Mouse (Mus musculus) forebrain, embryonic 16.5 days (tissue): ENCODE measurements around the gene Agtpbp1. TPM values are rescaled to one million over a fixed set of nuclear protein-coding genes. Genes with fewer than 3 reads are reported as not detected.

Experiments
- ATAC-seq: fragments of 200-750 bp; cut with Nextera tagmentation; 2 replicates; pipeline ENCODE4 v1.8.0; 2017; ENCODE audit warnings: mild to moderate bottlenecking, moderate library complexity
- H3K27ac ChIP-seq: fragments of 300-500 bp; sonication (generic); 2 replicates; pipeline ENCODE4 v1.5.1; 2014; ENCODE audit warnings: low read length, control low read depth
- H3K27me3 ChIP-seq: fragments of 300-500 bp; sonication (generic); replicated peaks from 2 replicates; pipeline ENCODE4 v1.6.1; 2014; ENCODE audit warnings: low read length; ENCODE audit not compliant: control insufficient read depth, insufficient read depth
- H3K36me3 ChIP-seq: fragments of 300-500 bp; sonication (generic); 2 replicates; pipeline ENCODE4 v1.6.1; 2014; ENCODE audit not compliant: control insufficient read depth, insufficient read depth
- H3K4me1 ChIP-seq: fragments of 300-500 bp; sonication (generic); replicated peaks from 2 replicates; pipeline ENCODE4 v1.6.1; 2014; ENCODE audit warnings: low read length; ENCODE audit not compliant: control insufficient read depth, insufficient read depth
- H3K4me2 ChIP-seq: fragments of 300-500 bp; sonication (generic); 2 replicates; pipeline ENCODE4 v1.6.1; 2014; ENCODE audit warnings: mild to moderate bottlenecking, low read length, control low read depth
- H3K4me3 ChIP-seq: fragments of 300-500 bp; sonication (generic); replicated peaks from 2 replicates; pipeline ENCODE4 v1.5.1; 2014; ENCODE audit warnings: mild to moderate bottlenecking, low read length, control low read depth
- H3K9ac ChIP-seq: fragments of 300-500 bp; sonication (generic); replicated peaks from 2 replicates; pipeline ENCODE4 v1.6.1; 2014; ENCODE audit warnings: low read depth, low read length, control low read depth
- H3K9me3 ChIP-seq: fragments of 300-500 bp; sonication (generic); 2 replicates; pipeline ENCODE4 v1.6.1; 2016; ENCODE audit warnings: low read length; ENCODE audit not compliant: control insufficient read depth
- WGBS: fragments of 180-500 bp; shearing (Covaris S2); extraction: QIAGEN DNeasy Blood & Tissue Kit; methylation state at CpG from one replicate; pipeline ENCODE4 v1.1.7; 2014; 5-methylcytosine and 5-hydroxymethylcytosine counted together
- polyA plus RNA-seq: library from polyadenylated mRNA; unstranded; fragments of >200 nt; fragmentation: Nextera tagmentation; extraction: Ambion mirVana; gene quantifications from 2 replicates; pipeline ENCODE4 v1.2.1, GENCODE M21; 2015

Agtpbp1 gene
- polyA plus RNA-seq, 1 experiment from 2014 or later, result 56.1 TPM

DNA sequence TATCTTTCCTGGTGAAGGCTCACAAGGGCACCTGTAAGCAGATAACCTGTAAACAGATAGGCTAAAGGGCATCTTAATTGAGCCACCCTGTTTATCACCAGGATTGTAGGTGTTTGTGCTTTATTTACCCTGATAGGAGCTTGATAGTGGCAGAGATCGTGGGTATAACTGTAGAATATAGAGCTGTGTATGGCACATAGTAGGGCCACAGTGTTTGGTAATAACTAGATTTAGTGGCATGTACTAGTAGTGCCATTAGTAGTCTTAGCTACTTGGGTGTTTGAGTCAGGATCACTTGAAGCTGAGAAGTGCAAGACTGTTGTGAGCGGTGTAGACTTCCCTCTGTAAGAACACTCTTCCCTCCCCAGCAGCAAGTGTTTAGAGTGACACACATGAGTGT, 2.2 kb upstream of the Agtpbp1 start:
- Histone ChIP-seq H3K4me1 (peaks cover 32% of the 10 kb centered on the region), H3K4me3 (no peak overlapping the region), H3K9me3 (no peaks in the 10 kb centered on the region), H3K4me2 (peak overlapping the region; percentile 98), H3K9ac (no peak overlapping the region), H3K36me3 (no peaks in the 10 kb centered on the region), H3K27ac (no peak overlapping the region), H3K27me3 (no peaks in the 10 kb centered on the region)
- WGBS, result 94% methylated on average over 2 of the region's 2 CpGs
- no peak for ATAC-seq

DNA sequence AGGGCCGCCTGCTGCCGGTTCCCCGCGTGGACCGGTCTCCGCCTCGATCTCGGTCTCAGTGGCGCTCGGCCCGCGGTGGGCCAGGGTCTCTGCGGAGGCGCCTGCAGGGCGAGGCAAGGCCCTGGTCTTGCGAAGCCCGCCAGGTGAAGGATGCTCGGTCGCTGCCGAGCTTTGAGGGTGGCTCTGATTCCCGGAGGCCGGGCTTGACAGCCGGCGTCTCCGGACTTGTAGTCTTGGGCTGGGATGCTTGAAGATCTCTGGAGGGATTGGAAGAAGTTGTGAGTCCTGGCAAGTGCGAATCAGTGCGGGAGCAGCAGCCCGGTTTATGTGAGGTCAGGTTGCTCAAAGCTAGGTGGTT, 600 bp upstream of the Agtpbp1 start:
- Histone ChIP-seq H3K4me3 (peak overlapping the region; percentile 98), H3K9ac (peak overlapping the region; percentile 94), H3K27ac (peak overlapping the region; percentile 79), H3K27me3 (no peaks in the 10 kb centered on the region), H3K36me3 (no peaks in the 10 kb centered on the region), H3K9me3 (no peaks in the 10 kb centered on the region), H3K4me2 (peak overlapping the region; percentile 98), H3K4me1 (peaks cover 32% of the 10 kb centered on the region)
- no peak; the same call in 1 of the 2 replicates for ATAC-seq
- WGBS, result 0% methylated on average over 28 of the region's 28 CpGs

DNA sequence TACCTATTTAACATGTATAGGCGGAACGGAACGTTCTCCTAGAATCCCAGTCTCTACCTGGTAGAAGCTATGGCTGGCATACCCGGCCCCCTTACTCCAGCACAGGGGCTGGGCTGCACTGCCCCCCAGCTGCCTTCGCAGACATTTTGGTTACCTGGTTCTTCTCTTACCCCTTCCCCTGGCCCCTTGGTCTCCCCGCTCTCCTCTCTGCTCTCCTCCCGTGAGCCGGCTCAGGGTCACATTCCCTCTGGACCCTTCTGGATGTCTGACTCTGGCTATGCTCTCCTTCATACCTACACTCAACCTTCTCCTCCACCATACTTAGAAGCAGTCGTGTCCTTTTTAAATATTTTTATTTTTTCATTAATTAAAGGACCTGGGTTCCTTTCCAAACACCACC, 546 bp downstream of the Agtpbp1 start:
- peak; percentile 49 for ATAC-seq
- Histone ChIP-seq H3K9me3 (no peaks in the 10 kb centered on the region), H3K27me3 (no peaks in the 10 kb centered on the region), H3K36me3 (no peaks in the 10 kb centered on the region), H3K27ac (peak overlapping the region; percentile 58), H3K4me2 (peak overlapping the region; percentile 99), H3K4me3 (peak overlapping the region; percentile 98), H3K4me1 (peaks cover 32% of the 10 kb centered on the region), H3K9ac (peak overlapping the region; percentile 74)
- 5% methylated on average over 9 of the region's 9 CpGs for WGBS

DNA sequence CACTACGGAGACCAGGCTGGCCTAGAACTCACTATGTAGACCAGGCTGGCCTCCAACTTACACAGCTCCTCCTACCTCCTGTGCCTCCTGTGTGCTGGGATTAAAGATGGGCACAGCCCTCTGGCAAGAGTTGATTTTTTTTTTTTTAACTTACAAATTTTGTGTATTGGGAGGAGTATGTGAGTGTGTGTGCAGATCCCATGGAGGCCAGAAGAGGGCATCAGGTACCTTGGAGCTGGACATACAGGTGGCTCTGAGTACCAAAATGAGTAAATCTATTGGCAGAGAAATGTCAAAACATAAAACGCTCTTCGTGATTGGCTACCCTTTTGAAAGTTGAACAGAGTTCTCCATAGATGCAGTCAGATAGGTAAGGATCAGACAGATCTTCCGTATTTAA, 4.1 kb downstream of the Agtpbp1 start:
- no peak overlapping the region for H3K4me2 ChIP-seq
- H3K9ac ChIP-seq, result no peak overlapping the region
- no peak overlapping the region for H3K4me3 ChIP-seq
- H3K27ac ChIP-seq, result no peak overlapping the region
- no peak for ATAC-seq
- H3K36me3 ChIP-seq, result no peaks in the 10 kb centered on the region
- 92% methylated on average over 4 of the region's 4 CpGs for WGBS
- H3K4me1 ChIP-seq, result peaks cover 5% of the 10 kb centered on the region
- no peaks in the 10 kb centered on the region for H3K9me3 ChIP-seq
- H3K27me3 ChIP-seq, result no peaks in the 10 kb centered on the region

DNA sequence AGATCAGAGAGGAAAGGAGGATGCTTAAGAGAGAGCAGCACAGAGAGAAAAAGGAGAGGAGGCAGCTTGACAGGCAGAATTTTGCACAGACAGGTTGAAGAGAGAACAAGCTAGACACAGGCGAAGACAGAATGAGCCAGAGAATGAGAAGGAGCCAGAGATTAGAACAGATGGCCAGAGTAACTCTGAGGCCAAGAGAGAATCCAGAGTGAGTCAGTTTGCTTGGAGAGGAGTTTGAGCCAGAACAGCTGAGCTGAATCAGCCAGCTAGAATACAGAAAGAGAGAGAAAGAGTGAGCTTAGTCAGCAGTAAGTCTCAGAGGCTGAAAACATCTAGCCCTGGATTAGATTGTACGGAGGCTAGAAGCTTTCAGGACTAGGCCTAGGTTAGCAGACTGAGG, 12.5 kb downstream of the Agtpbp1 start:
- Histone ChIP-seq H3K36me3 (no peaks in the 10 kb centered on the region), H3K9ac (no peak overlapping the region), H3K4me1 (no peaks in the 10 kb centered on the region), H3K4me3 (no peak overlapping the region), H3K27ac (no peak overlapping the region), H3K27me3 (no peaks in the 10 kb centered on the region), H3K9me3 (no peaks in the 10 kb centered on the region), H3K4me2 (no peak overlapping the region)
- peak; percentile 84 for ATAC-seq
- 68% methylated on average over 2 of the region's 2 CpGs for WGBS

DNA sequence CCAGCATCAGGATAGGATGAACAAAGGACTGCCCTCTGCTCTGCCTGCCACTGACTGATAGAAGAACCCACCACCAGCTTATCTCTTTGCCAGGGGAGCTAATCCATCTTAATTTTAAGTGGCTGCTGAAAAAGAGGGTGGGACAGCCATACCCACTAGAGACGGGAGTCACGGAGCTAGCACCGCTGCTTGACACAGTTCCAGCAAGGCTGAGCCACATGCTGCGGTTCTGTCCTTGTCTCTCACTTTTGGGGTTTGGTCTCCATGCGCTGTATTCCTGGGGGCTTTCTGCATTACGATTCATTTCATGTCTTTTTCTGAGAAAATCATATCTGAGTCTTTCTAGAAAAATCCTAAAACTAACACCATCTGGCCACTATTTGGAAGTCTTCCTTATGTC, 13.9 kb downstream of the Agtpbp1 start:
- no peak for ATAC-seq
- no peak overlapping the region for H3K27ac ChIP-seq
- H3K9me3 ChIP-seq, result no peaks in the 10 kb centered on the region
- H3K36me3 ChIP-seq, result no peaks in the 10 kb centered on the region
- no peak overlapping the region for H3K4me3 ChIP-seq
- WGBS, result 84% methylated on average over 6 of the region's 6 CpGs
- H3K4me1 ChIP-seq, result no peaks in the 10 kb centered on the region
- no peaks in the 10 kb centered on the region for H3K27me3 ChIP-seq
- no peak overlapping the region for H3K4me2 ChIP-seq
- H3K9ac ChIP-seq, result no peak overlapping the region

DNA sequence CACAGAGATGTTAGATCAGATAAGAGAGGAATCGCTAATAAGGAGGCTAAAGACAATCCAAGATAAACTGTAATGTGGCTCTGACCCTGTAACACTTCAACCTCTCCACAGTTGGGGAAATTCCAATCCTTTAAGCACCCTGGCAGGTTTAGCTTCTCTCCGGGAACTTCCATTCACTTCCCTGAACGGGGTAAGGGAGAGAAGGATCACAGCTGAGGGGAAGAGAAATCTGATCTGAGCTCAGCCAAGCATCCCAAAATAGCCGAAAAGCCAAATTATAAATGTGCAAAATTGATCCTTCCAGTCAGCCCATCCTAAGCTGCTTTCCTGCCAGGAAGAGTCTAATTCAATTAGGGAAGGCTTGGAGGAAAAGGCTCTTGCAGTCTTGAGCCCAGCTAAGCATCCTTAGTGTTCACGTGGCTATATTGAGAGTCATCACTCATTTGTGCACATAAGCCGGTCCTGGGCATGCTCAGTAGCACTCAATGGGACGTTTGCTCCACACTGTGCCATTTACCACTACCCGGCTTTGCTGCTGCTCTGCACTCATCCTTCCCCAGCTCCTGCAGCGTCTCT, 19.0 kb downstream of the Agtpbp1 start:
- Histone ChIP-seq H3K27me3 (no peaks in the 10 kb centered on the region), H3K27ac (no peak overlapping the region), H3K36me3 (no peaks in the 10 kb centered on the region), H3K4me2 (no peak overlapping the region), H3K9ac (no peak overlapping the region), H3K9me3 (no peaks in the 10 kb centered on the region), H3K4me3 (no peak overlapping the region), H3K4me1 (no peaks in the 10 kb centered on the region)
- no peak for ATAC-seq
- WGBS, result 64% methylated on average over 9 of the region's 9 CpGs

DNA sequence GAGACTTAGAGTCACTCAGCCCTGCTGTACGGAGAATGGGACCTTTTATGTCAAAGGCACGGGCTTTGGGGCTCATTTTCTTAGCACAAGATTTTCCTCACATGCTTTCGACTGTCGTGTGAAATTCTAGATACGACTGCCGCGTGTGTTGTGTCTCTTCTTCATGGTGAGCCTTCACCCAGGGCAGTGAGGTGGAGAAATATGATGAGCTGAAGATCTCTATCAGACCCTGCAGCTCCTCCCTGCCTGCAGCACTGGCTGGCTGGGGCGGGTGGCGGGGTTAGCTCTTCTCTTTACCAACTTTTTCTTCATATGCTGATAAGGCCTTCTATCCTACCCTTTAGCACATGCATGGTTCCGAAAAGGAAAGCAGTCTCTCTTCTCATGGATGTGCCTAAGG, 20.1 kb downstream of the Agtpbp1 start:
- WGBS, result 82% methylated on average over 10 of the region's 10 CpGs
- Histone ChIP-seq H3K4me3 (no peak overlapping the region), H3K4me1 (no peaks in the 10 kb centered on the region), H3K9ac (no peak overlapping the region), H3K27me3 (no peaks in the 10 kb centered on the region), H3K9me3 (no peaks in the 10 kb centered on the region), H3K36me3 (no peaks in the 10 kb centered on the region), H3K27ac (no peak overlapping the region), H3K4me2 (no peak overlapping the region)
- no peak for ATAC-seq

DNA sequence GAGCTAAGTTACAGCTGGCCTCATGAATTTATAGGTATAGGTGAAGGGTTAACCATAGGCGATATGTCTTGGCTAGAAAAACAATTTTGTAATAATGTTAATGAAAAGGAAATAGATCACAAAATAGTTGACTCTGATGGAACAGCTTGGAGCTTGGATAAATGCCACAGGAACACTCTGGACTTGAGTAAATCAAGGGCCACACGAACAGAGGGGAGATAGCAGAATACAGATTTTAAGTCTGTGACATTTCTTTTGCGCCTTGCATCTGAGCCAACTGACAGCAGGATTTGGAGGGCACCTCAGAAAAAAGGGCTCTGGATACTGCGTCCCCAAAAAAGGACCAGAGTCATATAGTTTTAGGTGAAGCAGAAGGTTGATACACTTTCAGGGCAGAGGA, 20.5 kb downstream of the Agtpbp1 start:
- H3K36me3 ChIP-seq, result no peaks in the 10 kb centered on the region
- no peak overlapping the region for H3K27ac ChIP-seq
- H3K4me1 ChIP-seq, result no peaks in the 10 kb centered on the region
- H3K4me2 ChIP-seq, result no peak overlapping the region
- H3K9ac ChIP-seq, result no peak overlapping the region
- no peak for ATAC-seq
- 92% methylated on average over 4 of the region's 4 CpGs for WGBS
- H3K27me3 ChIP-seq, result no peaks in the 10 kb centered on the region
- no peak overlapping the region for H3K4me3 ChIP-seq
- no peaks in the 10 kb centered on the region for H3K9me3 ChIP-seq

DNA sequence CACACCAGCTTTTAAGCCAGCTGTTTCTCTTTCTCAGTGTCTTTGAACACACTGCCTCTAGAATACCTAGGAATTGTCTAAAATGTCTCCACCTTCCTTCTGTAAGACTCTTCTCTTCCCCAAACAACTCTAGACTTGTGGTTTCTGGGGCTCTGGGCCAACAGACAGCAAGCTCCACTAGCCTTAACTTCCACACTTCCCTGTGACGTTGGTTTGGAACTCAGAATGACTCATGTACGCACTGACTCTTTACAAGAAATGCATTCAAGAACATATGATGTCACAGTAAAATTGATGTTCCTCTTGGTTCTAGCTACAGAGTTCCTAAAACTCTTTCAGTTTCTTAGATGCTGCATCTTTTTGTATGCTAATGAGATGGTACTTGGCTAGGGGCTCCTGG, 22.6 kb downstream of the Agtpbp1 start:
- Histone ChIP-seq H3K27ac (no peak overlapping the region), H3K9ac (no peak overlapping the region), H3K9me3 (no peaks in the 10 kb centered on the region), H3K4me3 (no peak overlapping the region), H3K36me3 (no peaks in the 10 kb centered on the region), H3K27me3 (no peaks in the 10 kb centered on the region), H3K4me2 (no peak overlapping the region), H3K4me1 (peaks cover 6% of the 10 kb centered on the region; the same call in 1 of the 2 replicates)
- 89% methylated on average over 2 of the region's 2 CpGs for WGBS
- ATAC-seq, result no peak
